Mouse (Mus musculus) kidney, postnatal 0 days (tissue): ENCODE measurements at regions not wholly inside any gene's neighbourhood (a gene's known extent, or its start where the extent isn't known, plus 50 kb on each side); places are given as distances from the start of the nearest gene placed in this dataset.

Experiments used
- ATAC-seq: fragments of 200-750 bp; cut with Nextera tagmentation; replicated peaks from 2 replicates; pipeline ENCODE4 v1.8.0; 2017; ENCODE audit warnings: low read depth, moderate number of reproducible peaks, moderate TSS enrichment, moderate library complexity; ENCODE audit not compliant: low FRiP score
- DNase-seq: peaks from one replicate; pipeline ENCODE4 v3.0.0-alpha.2; 2016; ENCODE audit warnings: low spot score
- H3K27ac ChIP-seq: fragments of 300-500 bp; sonication (generic); 2 replicates; pipeline ENCODE4 v1.5.1; 2014; ENCODE audit warnings: mild to moderate bottlenecking
- H3K27me3 ChIP-seq: fragments of 300-500 bp; sonication (generic); 2 replicates; pipeline ENCODE4 v1.6.1; 2014; ENCODE audit warnings: low read length, mixed read lengths; ENCODE audit not compliant: insufficient read depth
- H3K36me3 ChIP-seq: fragments of 300-500 bp; sonication (generic); 2 replicates; pipeline ENCODE4 v1.6.1; 2014; ENCODE audit warnings: low read length, mixed read lengths; ENCODE audit not compliant: insufficient read depth
- H3K4me1 ChIP-seq: fragments of 300-500 bp; sonication (generic); replicated peaks from 2 replicates; pipeline ENCODE4 v1.6.1; 2014; ENCODE audit warnings: antibody characterized with exemption, low read length, mixed read lengths; ENCODE audit not compliant: insufficient read depth
- H3K4me2 ChIP-seq: fragments of 300-500 bp; sonication (generic); 2 replicates; pipeline ENCODE4 v1.6.1; 2014; ENCODE audit warnings: mild to moderate bottlenecking, low read length, moderate library complexity, mixed read lengths
- H3K4me3 ChIP-seq: fragments of 300-500 bp; sonication (generic); replicated peaks from 2 replicates; pipeline ENCODE4 v1.5.1; 2014; ENCODE audit warnings: low read depth, low read length
- H3K9ac ChIP-seq: fragments of 300-500 bp; sonication (generic); 2 replicates; pipeline ENCODE4 v1.6.1; 2014; ENCODE audit warnings: low read depth, low read length
- H3K9me3 ChIP-seq: fragments of 300-500 bp; sonication (generic); replicated peaks from 2 replicates; pipeline ENCODE4 v1.6.1; 2016; ENCODE audit warnings: low read length, inconsistent platforms, mixed read lengths
- CTCF ChIP-seq: IDR thresholded peaks from 2 replicates; pipeline ENCODE4 v1.5.1; 2016; ENCODE audit warnings: antibody characterized with exemption, low read depth, mild to moderate bottlenecking, moderate library complexity
- WGBS: fragments of 180-500 bp; shearing (Covaris S2); extraction: QIAGEN DNeasy Blood & Tissue Kit; methylation state at CpG from one replicate; pipeline ENCODE4 v1.1.7; 2014; 5-methylcytosine and 5-hydroxymethylcytosine counted together

GRCm38 (mm10) chr14:47935401-47935800, 185.2 kb upstream of the Peli2 start:
- no peak overlapping the region for H3K4me3 ChIP-seq
- H3K4me2 ChIP-seq, result no peak overlapping the region
- no peak for ATAC-seq
- H3K27ac ChIP-seq, result no peak overlapping the region
- H3K9ac ChIP-seq, result no peak overlapping the region
- no peak for TF ChIP-seq CTCF
- 96% methylated on average over 6 of the region's 6 CpGs for WGBS
- no peaks in the 10 kb centered on the region for H3K9me3 ChIP-seq
- no peaks in the 10 kb centered on the region for H3K27me3 ChIP-seq
- no peaks in the 10 kb centered on the region for H3K36me3 ChIP-seq
- H3K4me1 ChIP-seq, result no peaks in the 10 kb centered on the region
- no peak for DNase-seq

DNA sequence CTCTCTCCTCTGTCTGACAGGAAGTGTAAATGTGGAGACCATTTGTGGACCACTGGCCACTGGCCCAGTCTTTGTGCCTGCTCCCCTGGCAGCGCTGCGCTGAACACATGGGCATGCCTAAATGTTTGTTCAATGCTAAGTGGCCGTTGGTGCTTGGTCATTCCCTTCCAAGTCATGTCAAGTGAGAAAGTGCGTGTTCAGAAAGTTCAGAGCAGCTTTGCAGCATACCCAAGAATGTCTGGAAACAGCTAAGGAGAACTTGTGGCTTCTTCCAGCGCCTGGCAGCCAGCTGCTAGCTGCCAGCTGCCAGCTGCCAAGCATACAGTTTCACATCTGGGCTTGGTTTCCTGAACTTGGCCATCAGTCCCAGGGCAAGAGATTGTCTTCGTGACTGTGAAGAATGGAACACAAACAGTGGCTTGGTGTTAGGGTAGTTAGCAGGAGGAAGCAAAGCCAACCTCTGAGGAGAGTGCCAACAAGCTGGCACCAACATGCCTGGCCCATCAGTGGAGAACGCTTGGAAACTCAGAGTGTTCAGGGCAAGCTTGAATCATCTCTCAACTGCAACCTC, 183.5 kb upstream of the Peli2 start:
- TF ChIP-seq CTCF, result no peak
- Histone ChIP-seq H3K27me3 (no peaks in the 10 kb centered on the region), H3K36me3 (no peaks in the 10 kb centered on the region), H3K4me1 (no peaks in the 10 kb centered on the region), H3K4me2 (no peak overlapping the region), H3K9ac (no peak overlapping the region), H3K4me3 (no peak overlapping the region), H3K9me3 (no peaks in the 10 kb centered on the region), H3K27ac (no peak overlapping the region)
- WGBS, result 76% methylated on average over 7 of the region's 7 CpGs
- no peak for DNase-seq
- no peak for ATAC-seq

DNA sequence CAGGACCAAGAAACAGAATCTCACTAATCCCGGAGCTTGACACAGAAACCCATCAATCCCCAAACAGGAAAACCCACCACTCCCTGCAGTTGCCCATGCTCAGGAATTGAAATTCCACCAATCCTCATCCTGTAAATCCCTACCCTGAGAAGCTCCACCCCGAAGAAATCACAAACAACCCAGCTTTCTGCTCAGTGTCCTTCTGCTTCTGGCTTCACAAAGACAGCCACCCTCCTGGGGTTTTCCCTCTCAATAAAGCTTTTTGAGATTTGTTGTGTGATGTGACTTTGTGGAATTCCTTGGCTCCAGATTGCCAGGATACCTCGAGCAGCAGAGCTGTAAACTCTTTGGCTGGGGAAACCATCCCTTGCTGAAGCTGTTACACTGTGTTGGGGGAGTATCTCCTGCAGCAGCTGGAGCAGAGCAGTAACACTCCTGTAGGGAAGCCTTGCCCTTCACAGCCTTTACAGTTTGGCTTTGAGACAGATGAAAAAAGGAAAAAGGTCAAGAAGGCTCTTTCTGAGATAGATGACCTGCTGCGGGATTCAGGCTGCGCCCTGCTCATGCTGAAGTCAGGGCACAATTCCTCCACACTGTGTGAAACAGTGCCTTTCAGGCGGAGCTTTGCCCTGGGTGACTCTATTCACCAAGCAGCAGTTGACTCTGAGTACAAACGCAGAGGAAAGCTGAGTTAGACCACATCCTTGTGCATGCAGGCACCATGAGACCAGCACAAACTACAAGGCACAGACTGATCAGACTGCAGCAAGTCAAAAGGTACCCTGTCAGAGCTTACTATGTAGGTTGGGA, 180.6 kb upstream of the Peli2 start:
- no peaks in the 10 kb centered on the region for H3K9me3 ChIP-seq
- no peak for TF ChIP-seq CTCF
- DNase-seq (no peak), ATAC-seq (no peak)
- WGBS, result 48% methylated on average over 7 of the region's 7 CpGs
- H3K4me3 ChIP-seq, result no peak overlapping the region
- H3K27me3 ChIP-seq, result no peaks in the 10 kb centered on the region
- no peak overlapping the region for H3K9ac ChIP-seq
- H3K27ac ChIP-seq, result no peak overlapping the region
- no peak overlapping the region for H3K4me2 ChIP-seq
- no peaks in the 10 kb centered on the region for H3K36me3 ChIP-seq
- H3K4me1 ChIP-seq, result no peaks in the 10 kb centered on the region

DNA sequence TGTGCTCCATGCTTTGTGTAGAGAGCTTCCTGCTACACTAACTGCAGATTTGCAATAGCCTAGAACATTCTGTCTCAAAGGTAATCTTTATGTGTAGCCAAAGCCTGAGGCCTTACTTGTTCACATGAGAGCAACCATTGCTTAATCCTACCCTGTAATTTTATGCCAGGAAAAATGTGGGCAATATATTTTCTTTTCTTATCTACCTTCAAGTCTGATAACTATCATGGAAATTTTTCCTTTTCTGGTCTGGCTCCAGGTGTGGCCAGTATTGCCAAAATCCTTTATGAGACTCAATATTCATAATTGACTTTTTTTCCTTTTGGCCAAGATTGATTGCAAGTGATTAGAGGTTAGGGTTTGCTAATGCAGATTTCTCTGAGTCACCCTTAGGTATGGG, 178.0 kb upstream of the Peli2 start:
- Histone ChIP-seq H3K4me1 (no peaks in the 10 kb centered on the region), H3K4me3 (no peak overlapping the region), H3K9ac (no peak overlapping the region), H3K36me3 (no peaks in the 10 kb centered on the region), H3K27me3 (no peaks in the 10 kb centered on the region), H3K4me2 (no peak overlapping the region), H3K9me3 (no peaks in the 10 kb centered on the region), H3K27ac (no peak overlapping the region)
- DNase-seq (no peak), ATAC-seq (no peak)
- no peak for TF ChIP-seq CTCF

DNA sequence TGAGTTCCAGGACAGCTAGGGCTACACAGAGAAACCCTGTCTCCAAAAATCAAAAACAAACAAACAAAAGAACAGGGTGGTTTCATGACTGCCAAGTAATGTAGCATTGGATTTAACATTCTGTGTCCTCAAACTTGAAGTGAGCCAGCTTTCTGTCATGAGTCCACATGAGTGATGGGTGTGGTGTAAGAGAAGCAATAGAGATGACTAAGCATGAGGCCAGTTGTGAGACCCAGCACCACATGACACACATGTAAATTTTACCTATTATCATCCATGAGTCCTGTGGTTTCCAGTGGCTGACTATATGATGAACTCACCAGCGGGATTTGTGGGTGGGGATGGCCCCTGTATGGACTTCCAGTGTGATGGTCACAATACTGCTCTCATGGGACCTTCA, 176.0 kb upstream of the Peli2 start:
- no peak for DNase-seq
- Histone ChIP-seq H3K9ac (no peak overlapping the region), H3K4me2 (no peak overlapping the region), H3K27ac (no peak overlapping the region), H3K36me3 (no peaks in the 10 kb centered on the region), H3K27me3 (no peaks in the 10 kb centered on the region), H3K9me3 (no peaks in the 10 kb centered on the region), H3K4me1 (no peaks in the 10 kb centered on the region), H3K4me3 (no peak overlapping the region)
- no peak for TF ChIP-seq CTCF
- ATAC-seq, result no peak
- WGBS, result 100% methylated on average over 1 of the region's 1 CpGs

GRCm38 (mm10) chr14:47951041-47951440, 169.6 kb upstream of the Peli2 start:
- Histone ChIP-seq H3K27me3 (no peaks in the 10 kb centered on the region), H3K27ac (no peak overlapping the region), H3K36me3 (no peaks in the 10 kb centered on the region), H3K9ac (no peak overlapping the region), H3K9me3 (no peaks in the 10 kb centered on the region), H3K4me2 (no peak overlapping the region), H3K4me1 (no peaks in the 10 kb centered on the region), H3K4me3 (no peak overlapping the region)
- TF ChIP-seq CTCF, result no peak
- ATAC-seq, result no peak
- no peak for DNase-seq
- WGBS, result 79% methylated on average over 5 of the region's 5 CpGs
